Mouse (Mus musculus): ENCODE measurements at regions not wholly inside any gene's neighbourhood (a gene's known extent, or its start where the extent isn't known, plus 50 kb on each side); places are given as distances from the start of the nearest gene placed in this dataset.

- TF ChIP-seq ELF1 (IDR thresholded peaks at IDR 0.05; ENCODE audit: low read depth, low read length) (no peak), MEF2A (IDR thresholded peaks at IDR 0.05; ENCODE audit: extremely low read depth, insufficient replicate concordance, low read depth, low read length, poor library complexity, severe bottlenecking) (no peak), ZC3H11A (IDR thresholded peaks at IDR 0.05; ENCODE audit: low read depth, low read length) (no peak), MAFK (IDR thresholded peaks at IDR 0.05; ENCODE audit: borderline replicate concordance, low read depth, low read length) (no peak), JUND (IDR thresholded peaks at IDR 0.05; ENCODE audit: low read depth, low read length) (peak; percentile 91)
Observed at GRCm38 (mm10) chr4:150748099-150749000, 96.4 kb upstream of the Slc45a1 start (continued).

GRCm38 (mm10) chr4:150746430-150746923 is 94.5 kb upstream of the Slc45a1 start:
- Histone ChIP-seq H3K27ac (ENCODE audit: control insufficient read depth, low read depth, low read length) (peak overlapping the region; percentile 56; the same call in 1 of the 2 replicates), H3K79me2 (ENCODE audit: control insufficient read depth, insufficient read depth, low read length, poor library complexity) (no peaks in the 10 kb centered on the region), H3K9me3 (replicated peaks; ENCODE audit: insufficient read depth, low read length) (no peaks in the 10 kb centered on the region), H3K4me3 (ENCODE audit: control insufficient read depth in 1 of 2, insufficient read depth in 1 of 2, low read depth in 2 of 2, low read length in 2 of 2) (no peak overlapping the region), H3K9ac (ENCODE audit: control insufficient read depth, low read depth, low read length, poor library complexity, severe bottlenecking) (no peak overlapping the region), H3K36me3 (ENCODE audit: control insufficient read depth in 1 of 2, insufficient read depth in 2 of 2, low read length in 2 of 2) (peaks cover 0 to 9% of the 10 kb centered on the region in 2 experiments; a peak in 2 of 4 replicates), H3K4me1 (ENCODE audit: control insufficient read depth in 1 of 2, insufficient read depth in 2 of 2, low read length in 2 of 2) (peaks cover 0 to 21% of the 10 kb centered on the region in 2 experiments; a peak in 3 of 4 replicates), H3K27me3 (ENCODE audit: control insufficient read depth in 1 of 2, insufficient read depth in 2 of 2, low read length in 2 of 2) (no peaks in the 10 kb centered on the region)
- TF ChIP-seq ZC3H11A (IDR thresholded peaks at IDR 0.05; ENCODE audit: low read depth, low read length), result no peak
- peak; percentile 60; the same call in 1 of the 2 replicates for TF ChIP-seq JUND (IDR thresholded peaks at IDR 0.05; ENCODE audit: low read depth, low read length)
- 0 out of 2 replicates have a peak, but pooled peaks have one; percentile 7 for TF ChIP-seq ETS1 (IDR thresholded peaks at IDR 0.05; ENCODE audit: low read depth, low read length)
- TF ChIP-seq EP300 (IDR thresholded peaks at IDR 0.05; ENCODE audit: low read depth in 1 of 2, low read length in 2 of 2), result peak in 1 of 2 experiments; percentile 17; a peak in 1 of 4 replicates
- peak; percentile 51 for TF ChIP-seq GATA1 (IDR thresholded peaks at IDR 0.05; ENCODE audit: low read depth, low read length)
- TF ChIP-seq MXI1 (IDR thresholded peaks at IDR 0.05; ENCODE audit: low read depth, low read length), result no peak
- TF ChIP-seq POLR2A (IDR thresholded peaks at IDR 0.05; ENCODE audit: control insufficient read depth in 1 of 2, insufficient read depth in 1 of 2, low read depth in 1 of 2, low read length in 2 of 2, poor library complexity in 1 of 2), result no peak
- peak; percentile 30 for DNase-seq (ENCODE audit: low read depth, low spot score)

- peak; percentile 44 for DNase-seq (ENCODE audit: low read depth, low spot score)
- H3K9me3 ChIP-seq (replicated peaks; ENCODE audit: insufficient read depth, low read length), result no peaks in the 10 kb centered on the region
- H3K27me3 ChIP-seq (ENCODE audit: control insufficient read depth in 1 of 2, insufficient read depth in 2 of 2, low read length in 2 of 2), result no peaks in the 10 kb centered on the region
- TF ChIP-seq ZNF384 (IDR thresholded peaks at IDR 0.05; ENCODE audit: low read depth, low read length) (no peak), KAT2A (conservative IDR thresholded peaks at IDR 0.05; ENCODE audit: low read depth, low read length) (no peak), USF1 (IDR thresholded peaks at IDR 0.05; ENCODE audit: low read depth, low read length) (peak; percentile 77)
- no peaks in the 10 kb centered on the region for H3K79me2 ChIP-seq (ENCODE audit: control insufficient read depth, insufficient read depth, low read length, poor library complexity)
- H3K9ac ChIP-seq (ENCODE audit: control insufficient read depth, low read depth, low read length, poor library complexity, severe bottlenecking), result no peak overlapping the region
- H3K27ac ChIP-seq (ENCODE audit: control insufficient read depth, low read depth, low read length), result peak overlapping the region; percentile 56; the same call in 1 of the 2 replicates
- no peak overlapping the region for H3K4me3 ChIP-seq (ENCODE audit: control insufficient read depth in 1 of 2, insufficient read depth in 1 of 2, low read depth in 2 of 2, low read length in 2 of 2)
- H3K36me3 ChIP-seq (ENCODE audit: control insufficient read depth in 1 of 2, insufficient read depth in 2 of 2, low read length in 2 of 2), result peaks cover 0 to 9% of the 10 kb centered on the region in 2 experiments; a peak in 2 of 4 replicates
- H3K4me1 ChIP-seq (ENCODE audit: control insufficient read depth in 1 of 2, insufficient read depth in 2 of 2, low read length in 2 of 2), result peaks cover 0 to 21% of the 10 kb centered on the region in 2 experiments; a peak in 3 of 4 replicates
Observed at GRCm38 (mm10) chr4:150745529-150746429, 93.8 kb upstream of the Slc45a1 start.
